ENCODE assay signal across 14 mouse cellular contexts in genomic region chr12:100993146-100993545, GRCm38 (mm10).
"Had no signal": no experiment of that assay in that cellular context is flagged by ENCODE, and none has a peak within 500 bp of the region (broad histone marks: within the 10 kb centered on the region; RNA-seq: fewer than 3 reads in every experiment).

No protein-coding gene starts in this region.

- H3K9ac ChIP-seq: kidney, embryonic 15.5 days; limb, embryonic 13.5 days; liver, embryonic 14.5 days; neural tube, embryonic 12.5 days had no signal

- H3K36me3 ChIP-seq: kidney, embryonic 15.5 days; limb, embryonic 13.5 days; neural tube, embryonic 12.5 days had no signal

- H3K27me3 ChIP-seq: kidney, embryonic 15.5 days had no signal

- H3K27ac ChIP-seq: kidney, embryonic 15.5 days; limb, embryonic 13.5 days; liver, embryonic 14.5 days; midbrain, embryonic 10.5 days; neural tube, embryonic 12.5 days; stomach, postnatal 0 days had no signal

- H3K9me3 ChIP-seq: kidney, embryonic 15.5 days; limb, embryonic 13.5 days; midbrain, embryonic 10.5 days; neural tube, embryonic 12.5 days had no signal

- H3K4me2 ChIP-seq: kidney, embryonic 15.5 days; limb, embryonic 13.5 days; neural tube, embryonic 12.5 days had no signal

- H3K4me3 ChIP-seq: kidney, embryonic 15.5 days; limb, embryonic 13.5 days; midbrain, embryonic 10.5 days; neural tube, embryonic 12.5 days had no signal

- DNase-seq: kidney, adult 2 months; kidney, postnatal 25 days; left cerebral cortex, postnatal 4 days; lung, adult 18-20 months; lung, postnatal 36 days; midbrain, embryonic 14.5 days; right cerebral cortex, postnatal 14 days; thymus, postnatal 14 days had no signal
